ENCODE assay signal across 8 mouse cellular contexts in the genomic region with DNA sequence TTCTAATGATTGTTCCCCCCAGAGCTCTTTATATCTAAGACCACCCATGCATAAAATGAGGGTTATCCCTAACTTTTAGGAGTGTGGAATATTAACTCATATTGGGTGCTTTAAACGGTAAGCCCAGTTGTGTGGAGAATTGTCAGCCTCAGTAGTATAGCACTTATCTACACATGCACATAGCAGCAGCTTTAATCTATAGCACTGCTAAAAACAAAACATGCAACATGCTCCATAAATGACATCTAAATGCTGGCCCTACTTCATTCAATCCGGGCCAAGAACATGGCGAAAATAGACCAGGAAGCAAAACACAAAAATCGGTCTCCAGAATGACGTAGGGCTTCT. TPM values are rescaled to one million over a fixed set of nuclear protein-coding genes. Genes with fewer than 3 reads are reported as not detected.
A peak's percentile ranks its signal among the peaks of the same experiment; 100 is the strongest.
DNase-seq lines count a peak whose midpoint lies in the region; ATAC-seq and TF ChIP-seq lines count a peak whose summit lies in the region.

No protein-coding gene starts in this region.

- peak overlapping the region; percentile 96 for H3K27ac ChIP-seq in heart, postnatal 0 days (ENCODE audit: low read depth)
- peak overlapping the region; percentile 97 for H3K27ac ChIP-seq in bone marrow, adult 2 months (ENCODE audit: control insufficient read depth, insufficient read depth, low read depth, low read length, poor library complexity)
- H3K27ac ChIP-seq in hindbrain, embryonic 11.5 days (ENCODE audit: low read depth, low read length): peak overlapping the region; percentile 88
- H3K27ac ChIP-seq in midbrain, embryonic 10.5 days (replicated peaks): peak overlapping the region; percentile 95

- peak; percentile 66 for DNase-seq in heart, postnatal 0 days (ENCODE audit: low spot score)
- DNase-seq in heart, postnatal 25 days (ENCODE audit: low spot score): no peak
- DNase-seq in hindbrain, embryonic 11.5 days (ENCODE audit: low spot score): no peak
- no peak for DNase-seq in midbrain, embryonic 10.5 days (ENCODE audit: low spot score)
- no peak for DNase-seq in urinary bladder, adult 18-20 months (ENCODE audit: low spot score in 2 of 2)
- DNase-seq in embryo, embryonic 9.5 days (ENCODE audit: extremely low spot score): no peak
- no peak for DNase-seq in spleen, postnatal 36 days (ENCODE audit: low spot score in 2 of 2)

- no peaks in the 10 kb centered on the region for H3K27me3 ChIP-seq in heart, postnatal 0 days (ENCODE audit: control insufficient read depth, insufficient read depth, low read length)
- no peaks in the 10 kb centered on the region for H3K27me3 ChIP-seq in hindbrain, embryonic 11.5 days (ENCODE audit: control insufficient read depth, insufficient read depth, low read length)
- H3K27me3 ChIP-seq in midbrain, embryonic 10.5 days (ENCODE audit: low read depth, poor library complexity, severe bottlenecking): no peaks in the 10 kb centered on the region

- intact Hi-C loops in heart, postnatal 25 days (cut with DNase I): loop anchor here (5.0 kb wide), 1 partner anchor 95 kb away; a partner anchor contains a TSS

- peak overlapping the region; percentile 83 for H3K9ac ChIP-seq in heart, postnatal 0 days (replicated peaks; ENCODE audit: low read depth, low read length)
- H3K9ac ChIP-seq in hindbrain, embryonic 11.5 days (ENCODE audit: low read depth, low read length): peak overlapping the region; percentile 88

- no peak for TF ChIP-seq POLR2A in bone marrow, adult 2 months (IDR thresholded peaks at IDR 0.05; ENCODE audit: borderline replicate concordance, control insufficient read depth, low read depth, low read length)

- TF ChIP-seq CTCF in heart, postnatal 0 days (IDR thresholded peaks at IDR 0.05; ENCODE audit: low read depth): no peak
- no peak for TF ChIP-seq CTCF in bone marrow, adult 2 months (IDR thresholded peaks at IDR 0.05; ENCODE audit: control insufficient read depth, insufficient read depth, low read length)

- no peaks in the 10 kb centered on the region for H3K9me3 ChIP-seq in heart, postnatal 0 days (replicated peaks; ENCODE audit: control insufficient read depth, low read length)
- no peaks in the 10 kb centered on the region for H3K9me3 ChIP-seq in hindbrain, embryonic 11.5 days (ENCODE audit: control insufficient read depth, low read length)
- H3K9me3 ChIP-seq in midbrain, embryonic 10.5 days (replicated peaks): no peaks in the 10 kb centered on the region

- no peak for TF ChIP-seq EP300 in heart, postnatal 0 days (IDR thresholded peaks at IDR 0.05; ENCODE audit: low read depth)

- peak overlapping the region; percentile 96 for H3K4me3 ChIP-seq in heart, postnatal 0 days (ENCODE audit: low read depth, low read length)
- H3K4me3 ChIP-seq in bone marrow, adult 2 months (replicated peaks; ENCODE audit: control insufficient read depth, low read depth, low read length): peak overlapping the region; percentile 82
- H3K4me3 ChIP-seq in hindbrain, embryonic 11.5 days (ENCODE audit: low read depth, low read length): peak overlapping the region; percentile 84
- H3K4me3 ChIP-seq in midbrain, embryonic 10.5 days: peak overlapping the region; percentile 86

- under 1% methylated on average over 5 of the region's 5 CpGs for WGBS in heart, postnatal 0 days
- under 1% methylated on average over 5 of the region's 5 CpGs for WGBS in bone marrow, adult 2 months
- WGBS in hindbrain, embryonic 11.5 days: 1% methylated on average over 5 of the region's 5 CpGs
- 5% methylated on average over 5 of the region's 5 CpGs for WGBS in midbrain, embryonic 10.5 days

- ATAC-seq in heart, postnatal 0 days (ENCODE audit: insufficient read depth, low read depth): no peak
- no peak; the same call in 1 of the 2 replicates for ATAC-seq in hindbrain, embryonic 11.5 days (ENCODE audit: low FRiP score)

- peak overlapping the region; percentile 82 for H3K4me2 ChIP-seq in heart, postnatal 0 days (ENCODE audit: low read depth, low read length)
- H3K4me2 ChIP-seq in hindbrain, embryonic 11.5 days (replicated peaks; ENCODE audit: low read depth, low read length): peak overlapping the region; percentile 69

- peaks cover 22% of the 10 kb centered on the region for H3K4me1 ChIP-seq in heart, postnatal 0 days (ENCODE audit: control insufficient read depth, insufficient read depth)
- peaks cover 1% of the 10 kb centered on the region; the same call in 1 of the 2 replicates for H3K4me1 ChIP-seq in bone marrow, adult 2 months (ENCODE audit: control insufficient read depth, insufficient read depth, low read length)
- no peaks in the 10 kb centered on the region for H3K4me1 ChIP-seq in hindbrain, embryonic 11.5 days (replicated peaks; ENCODE audit: control insufficient read depth, insufficient read depth, low read length)
- peaks cover 30% of the 10 kb centered on the region for H3K4me1 ChIP-seq in midbrain, embryonic 10.5 days

- peaks cover 30% of the 10 kb centered on the region for H3K36me3 ChIP-seq in heart, postnatal 0 days (replicated peaks; ENCODE audit: control insufficient read depth, insufficient read depth, low read length)
- H3K36me3 ChIP-seq in hindbrain, embryonic 11.5 days (ENCODE audit: control insufficient read depth, insufficient read depth, low read length): peaks cover 7% of the 10 kb centered on the region; the same call in 1 of the 2 replicates
- peaks cover 31% of the 10 kb centered on the region for H3K36me3 ChIP-seq in midbrain, embryonic 10.5 days

RNA-seq across cellular contexts. Expression of a gene that starts 0.6 kb away (rescaled TPM):
- total RNA-seq in heart, postnatal 0 days (2014; rRNA removed; ENCODE audit: low replicate concordance): 38.3 and 66.4 TPM in 2 replicates
- 40.9 and 41.5 TPM in 2 replicates for polyA plus RNA-seq in heart, postnatal 0 days (2015; fragmentation: Nextera tagmentation; extraction: Ambion mirVana)
- 10 to 100 TPM; 36.1 to 38.0 TPM for total RNA-seq in heart, postnatal 25 days (2021)
- 58.4 and 65.7 TPM in 2 replicates for polyA plus RNA-seq in bone marrow, adult 2 months (2011; ENCODE audit: insufficient read depth, insufficient read length, low replicate concordance, missing spikeins)
- polyA plus RNA-seq in hindbrain, embryonic 11.5 days (2014; fragmentation: Nextera tagmentation; extraction: Ambion mirVana): 123 and 136 TPM in 2 replicates
- 139 and 144 TPM in 2 replicates for polyA plus RNA-seq in midbrain, embryonic 10.5 days (2016; fragmentation: Nextera tagmentation; extraction: Ambion mirVana)

RNA-seq across cellular contexts. Expression of a gene that starts 13.1 kb away (rescaled TPM):
- total RNA-seq in heart, postnatal 0 days (2014; rRNA removed; ENCODE audit: low replicate concordance): 40.8 and 45.8 TPM in 2 replicates
- 35.4 and 36.6 TPM in 2 replicates for polyA plus RNA-seq in heart, postnatal 0 days (2015; fragmentation: Nextera tagmentation; extraction: Ambion mirVana)
- 10 to 100 TPM; 17.9 to 18.9 TPM for total RNA-seq in heart, postnatal 25 days (2021)
- 40.8 and 121 TPM in 2 replicates for polyA plus RNA-seq in bone marrow, adult 2 months (2011; ENCODE audit: insufficient read depth, insufficient read length, low replicate concordance, missing spikeins)
- polyA plus RNA-seq in hindbrain, embryonic 11.5 days (2014; fragmentation: Nextera tagmentation; extraction: Ambion mirVana): 83.6 and 87.1 TPM in 2 replicates
- 105 and 121 TPM in 2 replicates for polyA plus RNA-seq in midbrain, embryonic 10.5 days (2016; fragmentation: Nextera tagmentation; extraction: Ambion mirVana)

RNA-seq across cellular contexts. Expression of a gene that starts 18.0 kb away (rescaled TPM):
- total RNA-seq in heart, postnatal 0 days (2014; rRNA removed; ENCODE audit: low replicate concordance): not detected in 2 replicates
- 0.38 TPM in 1 of 2 replicates, not detected in the other for polyA plus RNA-seq in heart, postnatal 0 days (2015; fragmentation: Nextera tagmentation; extraction: Ambion mirVana)
- not detected for total RNA-seq in heart, postnatal 25 days (2021)
- 3.4 and 3.7 TPM in 2 replicates for polyA plus RNA-seq in bone marrow, adult 2 months (2011; ENCODE audit: insufficient read depth, insufficient read length, low replicate concordance, missing spikeins)
- polyA plus RNA-seq in hindbrain, embryonic 11.5 days (2014; fragmentation: Nextera tagmentation; extraction: Ambion mirVana): 1.6 and 2.6 TPM in 2 replicates
- 3.2 and 3.3 TPM in 2 replicates for polyA plus RNA-seq in midbrain, embryonic 10.5 days (2016; fragmentation: Nextera tagmentation; extraction: Ambion mirVana)

RNA-seq across cellular contexts. Expression of a gene that starts 18.7 kb away (rescaled TPM):
- total RNA-seq in heart, postnatal 0 days (2014; rRNA removed; ENCODE audit: low replicate concordance): 104 and 105 TPM in 2 replicates
- 57.0 and 63.6 TPM in 2 replicates for polyA plus RNA-seq in heart, postnatal 0 days (2015; fragmentation: Nextera tagmentation; extraction: Ambion mirVana)
- 10 to 100 TPM; 27.6 to 31.0 TPM for total RNA-seq in heart, postnatal 25 days (2021)
- polyA plus RNA-seq in bone marrow, adult 2 months (2011; ENCODE audit: insufficient read depth, insufficient read length, low replicate concordance, missing spikeins): 62.1 and 83.9 TPM in 2 replicates
- polyA plus RNA-seq in hindbrain, embryonic 11.5 days (2014; fragmentation: Nextera tagmentation; extraction: Ambion mirVana): 100 and 111 TPM in 2 replicates
- polyA plus RNA-seq in midbrain, embryonic 10.5 days (2016; fragmentation: Nextera tagmentation; extraction: Ambion mirVana): 94.9 and 103 TPM in 2 replicates

RNA-seq across cellular contexts. Expression of a gene that starts 34.3 kb away (rescaled TPM):
- total RNA-seq in heart, postnatal 0 days (2014; rRNA removed; ENCODE audit: low replicate concordance): 42.3 and 46.8 TPM in 2 replicates
- 54.8 and 59.2 TPM in 2 replicates for polyA plus RNA-seq in heart, postnatal 0 days (2015; fragmentation: Nextera tagmentation; extraction: Ambion mirVana)
- 10 to 100 TPM; 37.5 to 48.1 TPM for total RNA-seq in heart, postnatal 25 days (2021)
- 488 and 589 TPM in 2 replicates for polyA plus RNA-seq in bone marrow, adult 2 months (2011; ENCODE audit: insufficient read depth, insufficient read length, low replicate concordance, missing spikeins)
- 213 and 224 TPM in 2 replicates for polyA plus RNA-seq in hindbrain, embryonic 11.5 days (2014; fragmentation: Nextera tagmentation; extraction: Ambion mirVana)
- 253 and 282 TPM in 2 replicates for polyA plus RNA-seq in midbrain, embryonic 10.5 days (2016; fragmentation: Nextera tagmentation; extraction: Ambion mirVana)
